Mouse (Mus musculus) embryonic facial prominence, embryonic 13.5 days (tissue): Measurements from ENCODE around the gene Vstm4. TPM values are rescaled to one million over a fixed set of nuclear protein-coding genes. Genes with fewer than 3 reads are reported as not detected.
A peak's percentile ranks its signal among the peaks of the same experiment; 100 is the strongest.

Experiments used
- ATAC-seq: fragments of 200-750 bp; cut with Nextera tagmentation; 2 replicates; pipeline ENCODE4 v1.8.0; 2017; ENCODE audit warnings: low read depth; ENCODE audit not compliant: insufficient number of reproducible peaks, insufficient read depth, low FRiP score, low TSS enrichment
- H3K27ac ChIP-seq: fragments of 300-500 bp; sonication (generic); 2 replicates; pipeline ENCODE4 v1.5.1; 2015; ENCODE audit warnings: moderate library complexity, mild to moderate bottlenecking, inconsistent platforms
- H3K27me3 ChIP-seq: fragments of 300-500 bp; sonication (generic); 2 replicates; pipeline ENCODE4 v1.6.1; 2015; ENCODE audit warnings: mild to moderate bottlenecking, inconsistent platforms
- H3K36me3 ChIP-seq: fragments of 300-500 bp; sonication (generic); 2 replicates; pipeline ENCODE4 v1.6.1; 2015; ENCODE audit warnings: mild to moderate bottlenecking, inconsistent platforms
- H3K4me1 ChIP-seq: fragments of 300-500 bp; sonication (generic); 2 replicates; pipeline ENCODE4 v1.6.1; 2015; ENCODE audit warnings: inconsistent platforms
- H3K4me2 ChIP-seq: fragments of 300-500 bp; sonication (generic); 2 replicates; pipeline ENCODE4 v1.6.1; 2015; ENCODE audit warnings: moderate library complexity, mild to moderate bottlenecking, inconsistent platforms
- H3K4me3 ChIP-seq: fragments of 300-500 bp; sonication (generic); 2 replicates; pipeline ENCODE4 v1.5.1; 2015; ENCODE audit warnings: mild to moderate bottlenecking, inconsistent platforms
- H3K9ac ChIP-seq: fragments of 300-500 bp; sonication (generic); 2 replicates; pipeline ENCODE4 v1.6.1; 2015; ENCODE audit warnings: mild to moderate bottlenecking, inconsistent platforms
- H3K9me3 ChIP-seq: fragments of 300-500 bp; sonication (generic); 2 replicates; pipeline ENCODE4 v1.6.1; 2016; ENCODE audit warnings: inconsistent platforms
- WGBS: fragments of 180-500 bp; shearing (Covaris S2); methylation state at CpG from one replicate; pipeline ENCODE4 v1.1.7; 2015; ENCODE audit warnings: mixed read lengths; 5-methylcytosine and 5-hydroxymethylcytosine counted together
- polyA plus RNA-seq: library from polyadenylated mRNA; unstranded; fragments of >200 nt; fragmentation: Nextera tagmentation; extraction: Ambion mirVana; gene quantifications from 2 replicates; pipeline ENCODE4 v1.2.1, GENCODE M21; 2015

The Vstm4 gene
- polyA plus RNA-seq, 1 experiment from 2014 or later, result 21.7 TPM

- Histone ChIP-seq H3K36me3 (peaks cover 9% of the 10 kb centered on the region; the same call in 1 of the 2 replicates), H3K4me1 (peaks cover 35% of the 10 kb centered on the region), H3K4me2 (peak overlapping the region; percentile 20; the same call in 1 of the 2 replicates), H3K9me3 (no peaks in the 10 kb centered on the region), H3K9ac (no peak overlapping the region), H3K27ac (peak overlapping the region; percentile 64), H3K27me3 (peaks cover 23% of the 10 kb centered on the region), H3K4me3 (no peak overlapping the region)
- WGBS, result 23% methylated on average over 6 of the region's 6 CpGs
- ATAC-seq, result no peak
These were observed 4.6 kb downstream of the Vstm4 start for GRCm38 (mm10) chr14:32861149-32861581.

- 35% methylated on average over 2 of the region's 2 CpGs for WGBS
- Histone ChIP-seq H3K4me3 (no peak overlapping the region), H3K9ac (no peak overlapping the region), H3K4me2 (no peak overlapping the region; the same call in 1 of the 2 replicates), H3K4me1 (peaks cover 35% of the 10 kb centered on the region), H3K36me3 (peaks cover 9% of the 10 kb centered on the region; the same call in 1 of the 2 replicates), H3K9me3 (no peaks in the 10 kb centered on the region), H3K27ac (peak overlapping the region; percentile 64), H3K27me3 (peaks cover 23% of the 10 kb centered on the region)
- ATAC-seq, result no peak
These were observed 5.1 kb downstream of the Vstm4 start for GRCm38 (mm10) chr14:32861656-32862055.

- Histone ChIP-seq H3K27ac (no peak overlapping the region), H3K4me3 (no peak overlapping the region), H3K27me3 (no peaks in the 10 kb centered on the region), H3K4me1 (peaks cover 14% of the 10 kb centered on the region), H3K4me2 (no peak overlapping the region), H3K9ac (no peak overlapping the region), H3K36me3 (peaks cover 9% of the 10 kb centered on the region; the same call in 1 of the 2 replicates), H3K9me3 (no peaks in the 10 kb centered on the region)
- no peak for ATAC-seq
- 86% methylated on average over 3 of the region's 3 CpGs for WGBS
These were observed 8.8 kb downstream of the Vstm4 start for GRCm38 (mm10) chr14:32865331-32865730.

- Histone ChIP-seq H3K4me2 (no peak overlapping the region), H3K9me3 (no peaks in the 10 kb centered on the region), H3K27ac (no peak overlapping the region), H3K36me3 (no peaks in the 10 kb centered on the region), H3K27me3 (no peaks in the 10 kb centered on the region), H3K4me1 (0 out of 2 replicates have a peak, but pooled peaks cover 7% of the 10 kb centered on the region), H3K4me3 (no peak overlapping the region), H3K9ac (no peak overlapping the region)
- 85% methylated on average over 5 of the region's 5 CpGs for WGBS
- no peak for ATAC-seq
These were observed 15.4 kb downstream of the Vstm4 start for GRCm38 (mm10) chr14:32871963-32872362.

- no peaks in the 10 kb centered on the region for H3K9me3 ChIP-seq
- ATAC-seq, result no peak
- WGBS, result 59% methylated on average over 6 of the region's 6 CpGs
- no peaks in the 10 kb centered on the region for H3K36me3 ChIP-seq
- H3K4me2 ChIP-seq, result no peak overlapping the region
- H3K27ac ChIP-seq, result no peak overlapping the region
- no peak overlapping the region for H3K4me3 ChIP-seq
- H3K9ac ChIP-seq, result no peak overlapping the region
- H3K4me1 ChIP-seq, result 0 out of 2 replicates have a peak, but pooled peaks cover 7% of the 10 kb centered on the region
- H3K27me3 ChIP-seq, result no peaks in the 10 kb centered on the region
These were observed 21.0 kb downstream of the Vstm4 start for GRCm38 (mm10) chr14:32877549-32877948.

GRCm38 (mm10) chr14:32880332-32880731 lies 23.8 kb downstream of the Vstm4 start:
- H3K9me3 ChIP-seq, result no peaks in the 10 kb centered on the region
- H3K4me3 ChIP-seq, result no peak overlapping the region
- no peak overlapping the region for H3K27ac ChIP-seq
- no peak for ATAC-seq
- H3K4me1 ChIP-seq, result 0 out of 2 replicates have a peak, but pooled peaks cover 4% of the 10 kb centered on the region
- 83% methylated on average over 5 of the region's 5 CpGs for WGBS
- no peak overlapping the region for H3K9ac ChIP-seq
- no peak overlapping the region for H3K4me2 ChIP-seq
- H3K36me3 ChIP-seq, result no peaks in the 10 kb centered on the region
- H3K27me3 ChIP-seq, result no peaks in the 10 kb centered on the region

GRCm38 (mm10) chr14:32881693-32882092 lies 25.1 kb downstream of the Vstm4 start:
- no peaks in the 10 kb centered on the region for H3K27me3 ChIP-seq
- no peaks in the 10 kb centered on the region for H3K9me3 ChIP-seq
- H3K4me3 ChIP-seq, result no peak overlapping the region
- H3K27ac ChIP-seq, result no peak overlapping the region
- H3K4me1 ChIP-seq, result no peaks in the 10 kb centered on the region
- WGBS, result 79% methylated on average over 1 of the region's 1 CpGs
- H3K4me2 ChIP-seq, result no peak overlapping the region
- no peaks in the 10 kb centered on the region for H3K36me3 ChIP-seq
- H3K9ac ChIP-seq, result no peak overlapping the region
- no peak for ATAC-seq

- no peak for ATAC-seq
- H3K4me1 ChIP-seq, result peaks cover 11% of the 10 kb centered on the region
- WGBS, result 26% methylated on average over 6 of the region's 6 CpGs
- no peak overlapping the region; the same call in 1 of the 2 replicates for H3K4me2 ChIP-seq
- H3K36me3 ChIP-seq, result 0 out of 2 replicates have a peak, but pooled peaks cover 2% of the 10 kb centered on the region
- no peak overlapping the region for H3K9ac ChIP-seq
- no peaks in the 10 kb centered on the region for H3K9me3 ChIP-seq
- H3K4me3 ChIP-seq, result no peak overlapping the region
- H3K27me3 ChIP-seq, result no peaks in the 10 kb centered on the region
- H3K27ac ChIP-seq, result no peak overlapping the region; the same call in 1 of the 2 replicates
These were observed 32.5 kb downstream of the Vstm4 start for GRCm38 (mm10) chr14:32888876-32889674.

- Histone ChIP-seq H3K4me2 (no peak overlapping the region), H3K9me3 (no peaks in the 10 kb centered on the region), H3K27ac (no peak overlapping the region), H3K27me3 (no peaks in the 10 kb centered on the region), H3K4me1 (peaks cover 1% of the 10 kb centered on the region), H3K4me3 (no peak overlapping the region), H3K9ac (no peak overlapping the region), H3K36me3 (0 out of 2 replicates have a peak, but pooled peaks cover 2% of the 10 kb centered on the region)
- no peak for ATAC-seq
- WGBS, result 79% methylated on average over 4 of the region's 4 CpGs
These were observed 37.8 kb downstream of the Vstm4 start for GRCm38 (mm10) chr14:32894341-32894853.

GRCm38 (mm10) chr14:32894878-32895277 lies 38.3 kb downstream of the Vstm4 start:
- Histone ChIP-seq H3K27me3 (no peaks in the 10 kb centered on the region), H3K4me3 (no peak overlapping the region), H3K4me1 (no peaks in the 10 kb centered on the region; the same call in 1 of the 2 replicates), H3K36me3 (0 out of 2 replicates have a peak, but pooled peaks cover 2% of the 10 kb centered on the region), H3K9ac (no peak overlapping the region), H3K27ac (no peak overlapping the region), H3K9me3 (no peaks in the 10 kb centered on the region), H3K4me2 (no peak overlapping the region)
- WGBS, result 80% methylated on average over 4 of the region's 4 CpGs
- no peak for ATAC-seq

- H3K4me3 ChIP-seq, result no peak overlapping the region
- H3K27me3 ChIP-seq, result no peaks in the 10 kb centered on the region
- H3K9ac ChIP-seq, result no peak overlapping the region
- no peak for ATAC-seq
- no peaks in the 10 kb centered on the region; the same call in 1 of the 2 replicates for H3K4me1 ChIP-seq
- WGBS, result 77% methylated on average over 2 of the region's 2 CpGs
- 0 out of 2 replicates have a peak, but pooled peaks cover 2% of the 10 kb centered on the region for H3K36me3 ChIP-seq
- H3K27ac ChIP-seq, result no peak overlapping the region
- no peak overlapping the region for H3K4me2 ChIP-seq
- no peaks in the 10 kb centered on the region for H3K9me3 ChIP-seq
These were observed 40.3 kb downstream of the Vstm4 start for GRCm38 (mm10) chr14:32896896-32897295.

GRCm38 (mm10) chr14:32903203-32903602 lies 46.6 kb downstream of the Vstm4 start:
- H3K9me3 ChIP-seq, result no peaks in the 10 kb centered on the region
- 79% methylated on average over 3 of the region's 3 CpGs for WGBS
- H3K9ac ChIP-seq, result no peak overlapping the region
- H3K27ac ChIP-seq, result no peak overlapping the region
- H3K4me2 ChIP-seq, result no peak overlapping the region
- H3K4me1 ChIP-seq, result no peaks in the 10 kb centered on the region
- no peak for ATAC-seq
- no peaks in the 10 kb centered on the region for H3K27me3 ChIP-seq
- no peaks in the 10 kb centered on the region for H3K36me3 ChIP-seq
- H3K4me3 ChIP-seq, result no peak overlapping the region
